ENCODE assay signal across 20 mouse cellular contexts in genomic region chr16:28949810-28950209, GRCm38 (mm10).
"Had no signal": no experiment of that assay in that cellular context is flagged by ENCODE, and none has a peak within 500 bp of the region (broad histone marks: within the 10 kb centered on the region; RNA-seq: fewer than 3 reads in every experiment).

No protein-coding gene starts in this region.

- H3K9me3 ChIP-seq: limb, embryonic 15.5 days; midbrain, embryonic 12.5 days; midbrain, embryonic 15.5 days; neural tube, embryonic 12.5 days; neural tube, embryonic 15.5 days had no signal

- DNase-seq: kidney, postnatal 14 days; kidney, postnatal 4 days; left cerebral cortex, postnatal 4 days; liver, postnatal 0 days; lung, embryonic 14.5 days; right cerebral cortex, adult 18-20 months; right cerebral cortex, postnatal 14 days; right cerebral cortex, postnatal 4 days; thymus, postnatal 25 days had no signal

- H3K4me1 ChIP-seq: limb, embryonic 12.5 days; limb, embryonic 15.5 days; midbrain, embryonic 12.5 days; midbrain, embryonic 15.5 days; neural tube, embryonic 12.5 days; neural tube, embryonic 15.5 days had no signal

- H3K27me3 ChIP-seq: limb, embryonic 12.5 days; limb, embryonic 15.5 days; midbrain, embryonic 12.5 days; midbrain, embryonic 15.5 days; neural tube, embryonic 12.5 days; neural tube, embryonic 15.5 days had no signal

- H3K4me2 ChIP-seq: limb, embryonic 12.5 days; limb, embryonic 15.5 days; liver, embryonic 11.5 days; lung, embryonic 14.5 days; midbrain, embryonic 12.5 days; midbrain, embryonic 15.5 days; neural tube, embryonic 12.5 days; neural tube, embryonic 15.5 days had no signal

- H3K36me3 ChIP-seq: limb, embryonic 12.5 days; limb, embryonic 15.5 days; midbrain, embryonic 12.5 days; midbrain, embryonic 15.5 days; neural tube, embryonic 12.5 days; neural tube, embryonic 15.5 days had no signal

- ATAC-seq: liver, postnatal 0 days; lung, postnatal 0 days; midbrain, embryonic 15.5 days had no signal

- H3K4me3 ChIP-seq: limb, embryonic 12.5 days; limb, embryonic 15.5 days; midbrain, embryonic 12.5 days; midbrain, embryonic 15.5 days; neural tube, embryonic 12.5 days; neural tube, embryonic 15.5 days had no signal

- H3K27ac ChIP-seq: limb, embryonic 12.5 days; limb, embryonic 15.5 days; liver, embryonic 14.5 days; macrophage; midbrain, embryonic 12.5 days; midbrain, embryonic 15.5 days; neural tube, embryonic 12.5 days; neural tube, embryonic 15.5 days; stomach, postnatal 0 days had no signal

- H3K9ac ChIP-seq: limb, embryonic 12.5 days; limb, embryonic 15.5 days; liver, embryonic 14.5 days; liver, postnatal 0 days; lung, embryonic 14.5 days; midbrain, embryonic 12.5 days; midbrain, embryonic 15.5 days; neural tube, embryonic 12.5 days; neural tube, embryonic 15.5 days had no signal
